Mouse (Mus musculus): ENCODE data around the gene Jade1. TPM values are rescaled to one million over a fixed set of nuclear protein-coding genes. Genes with fewer than 3 reads are reported as not detected.
A peak's percentile ranks its signal among the peaks of the same experiment; 100 is the strongest.

The Jade1 gene
- total and polyA plus RNA-seq, 3 experiments, result 10.1 to 38.6 (median 28.5) TPM

GRCm38 (mm10) chr3:41618036-41618435 lies 62.5 kb downstream of the Jade1 start:
- no peak overlapping the region for H3K9ac ChIP-seq (ENCODE audit: low read depth, low read length)
- H3K4me1 ChIP-seq (ENCODE audit: control insufficient read depth, insufficient read depth, low read length), result peaks cover 1% of the 10 kb centered on the region
- intact Hi-C loops (cut with DNase I), result no loop called here
- H3K36me3 ChIP-seq (ENCODE audit: control insufficient read depth, insufficient read depth, low read length), result peaks cover 10% of the 10 kb centered on the region
- H3K79me2 ChIP-seq (replicated peaks; ENCODE audit: control insufficient read depth, insufficient read depth, low read length), result no peaks in the 10 kb centered on the region
- H3K4me3 ChIP-seq, result no peak overlapping the region
- TF ChIP-seq POLR2A (IDR thresholded peaks at IDR 0.05; ENCODE audit: insufficient read depth, low read depth, low read length) (no peak), CTCF (IDR thresholded peaks at IDR 0.05) (no peak), EP300 (IDR thresholded peaks at IDR 0.05; ENCODE audit: insufficient read depth, low read depth, low read length) (no peak)
- no peak overlapping the region for H3K27ac ChIP-seq
- 61% methylated on average over 3 of the region's 3 CpGs for WGBS
- no peaks in the 10 kb centered on the region for H3K27me3 ChIP-seq (ENCODE audit: control insufficient read depth, insufficient read depth, low read length)
- no peak for DNase-seq

GRCm38 (mm10) chr3:41618488-41618887 lies 63.0 kb downstream of the Jade1 start:
- whole genome bisulfite sequencing, result 75% methylated on average over 3 of the region's 3 CpGs

GRCm38 (mm10) chr3:41620971-41621370 lies 65.4 kb downstream of the Jade1 start:
- no peak overlapping the region for H3K9ac ChIP-seq (ENCODE audit: low read depth, low read length)
- no peaks in the 10 kb centered on the region for H3K27me3 ChIP-seq (ENCODE audit: control insufficient read depth, insufficient read depth, low read length)
- intact Hi-C loops (cut with DNase I), result no loop called here
- no peak for DNase-seq
- peaks cover 10% of the 10 kb centered on the region for H3K36me3 ChIP-seq (ENCODE audit: control insufficient read depth, insufficient read depth, low read length)
- 90% methylated on average over 7 of the region's 7 CpGs for WGBS
- TF ChIP-seq EP300 (IDR thresholded peaks at IDR 0.05; ENCODE audit: insufficient read depth, low read depth, low read length), result no peak
- no peak for TF ChIP-seq POLR2A (IDR thresholded peaks at IDR 0.05; ENCODE audit: insufficient read depth, low read depth, low read length)
- no peak for TF ChIP-seq CTCF (IDR thresholded peaks at IDR 0.05)
- no peaks in the 10 kb centered on the region; the same call in 1 of the 2 replicates for H3K4me1 ChIP-seq (ENCODE audit: control insufficient read depth, insufficient read depth, low read length)
- H3K27ac ChIP-seq, result no peak overlapping the region
- H3K4me3 ChIP-seq, result no peak overlapping the region
- H3K79me2 ChIP-seq (replicated peaks; ENCODE audit: control insufficient read depth, insufficient read depth, low read length), result no peaks in the 10 kb centered on the region

More at GRCm38 (mm10) chr3:41618488-41618887, 63.0 kb downstream of the Jade1 start:
- peaks cover 1% of the 10 kb centered on the region for H3K4me1 ChIP-seq (ENCODE audit: control insufficient read depth, insufficient read depth, low read length)
- TF ChIP-seq POLR2A (IDR thresholded peaks at IDR 0.05; ENCODE audit: insufficient read depth, low read depth, low read length), result no peak
- no peak for TF ChIP-seq CTCF (IDR thresholded peaks at IDR 0.05)
- no peak for TF ChIP-seq EP300 (IDR thresholded peaks at IDR 0.05; ENCODE audit: insufficient read depth, low read depth, low read length)
- intact Hi-C loops (cut with DNase I), result no loop called here
- H3K4me3 ChIP-seq, result no peak overlapping the region
- no peak for DNase-seq
- no peaks in the 10 kb centered on the region for H3K27me3 ChIP-seq (ENCODE audit: control insufficient read depth, insufficient read depth, low read length)
- H3K9ac ChIP-seq (ENCODE audit: low read depth, low read length), result no peak overlapping the region
- H3K27ac ChIP-seq, result no peak overlapping the region
- no peaks in the 10 kb centered on the region for H3K79me2 ChIP-seq (replicated peaks; ENCODE audit: control insufficient read depth, insufficient read depth, low read length)
- H3K36me3 ChIP-seq (ENCODE audit: control insufficient read depth, insufficient read depth, low read length), result peaks cover 10% of the 10 kb centered on the region

GRCm38 (mm10) chr3:41655642-41656041 lies 100.1 kb downstream of the Jade1 start:
- no peak for DNase-seq
- H3K27ac ChIP-seq, result no peak overlapping the region
- H3K4me1 ChIP-seq (ENCODE audit: control insufficient read depth, insufficient read depth, low read length), result no peaks in the 10 kb centered on the region
- 93% methylated on average over 1 of the region's 1 CpGs for WGBS
- no peaks in the 10 kb centered on the region for H3K36me3 ChIP-seq (ENCODE audit: control insufficient read depth, insufficient read depth, low read length)
- no peak overlapping the region for H3K4me3 ChIP-seq
- no peaks in the 10 kb centered on the region for H3K27me3 ChIP-seq (ENCODE audit: control insufficient read depth, insufficient read depth, low read length)
- H3K79me2 ChIP-seq (replicated peaks; ENCODE audit: control insufficient read depth, insufficient read depth, low read length), result no peaks in the 10 kb centered on the region
- intact Hi-C loops (cut with DNase I), result no loop called here
- TF ChIP-seq CTCF (IDR thresholded peaks at IDR 0.05) (peak; percentile 44), POLR2A (IDR thresholded peaks at IDR 0.05; ENCODE audit: insufficient read depth, low read depth, low read length) (no peak), EP300 (IDR thresholded peaks at IDR 0.05; ENCODE audit: insufficient read depth, low read depth, low read length) (no peak)
- no peak overlapping the region for H3K9ac ChIP-seq (ENCODE audit: low read depth, low read length)

Other genes starting within 250 kb of the Jade1 start
- gene Sclt1, start 186.8 kb downstream of the Jade1 start, total RNA-seq (2021), result 1 to 10 TPM; 5.2 to 7.1 TPM
- gene Sclt1, start 186.8 kb downstream of the Jade1 start, polyA plus RNA-seq (2012; rRNA removed), result 3.0 and 3.3 TPM in 2 replicates
- gene D3Ertd751e, start 186.9 kb downstream of the Jade1 start, total RNA-seq (2021), result 10 to 100 TPM; 10.2 to 11.9 TPM
- gene D3Ertd751e, start 186.9 kb downstream of the Jade1 start, polyA plus RNA-seq (2012; rRNA removed), result 3.1 and 6.9 TPM in 2 replicates

Data from heart, adult 2 months (tissue).